ENCODE assay signal across 24 mouse cellular contexts in the genomic region with DNA sequence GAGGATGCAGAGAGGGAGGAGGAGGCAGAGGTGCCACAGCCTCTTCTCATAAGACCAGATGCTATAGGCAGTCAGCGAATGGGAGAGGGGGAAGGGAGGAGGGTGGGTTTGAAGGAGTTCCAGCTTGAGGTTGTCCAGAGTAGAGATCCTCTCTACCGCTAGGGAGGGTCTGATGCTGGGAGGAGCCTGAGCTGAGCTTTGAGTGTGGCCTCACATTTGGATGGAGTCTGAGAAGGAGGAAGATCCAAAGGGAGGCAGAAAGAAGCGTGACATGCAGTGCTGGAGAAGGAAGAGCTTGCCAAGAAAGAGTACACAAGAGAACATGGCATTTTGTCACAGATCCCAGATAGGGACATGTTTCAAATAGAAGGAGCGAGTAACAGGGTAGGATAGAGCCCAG. TPM values are rescaled to one million over a fixed set of nuclear protein-coding genes. Genes with fewer than 3 reads are reported as not detected.
A peak's percentile ranks its signal among the peaks of the same experiment; 100 is the strongest.
DNase-seq lines count a peak whose midpoint lies in the region; ATAC-seq and TF ChIP-seq lines count a peak whose summit lies in the region.
"Had no signal": no experiment of that assay in that cellular context is flagged by ENCODE, and none has a peak within 500 bp of the region (broad histone marks: within the 10 kb centered on the region; RNA-seq: fewer than 3 reads in every experiment).

No protein-coding gene starts in this region.

- DNase-seq in frontal cortex, postnatal 25 days (ENCODE audit: low spot score in 2 of 2): no peak
- DNase-seq in left cerebral cortex, adult 2 months (ENCODE audit: extremely low spot score in 1 of 2, low spot score in 2 of 2): no peak
- DNase-seq in left cerebral cortex, postnatal 36 days (ENCODE audit: low spot score in 2 of 2): no peak
- DNase-seq in ZHBTc4 (ENCODE audit: low read depth, low spot score): peak; percentile 22
- DNase-seq in brain, adult 2 months (ENCODE audit: low read depth, low spot score): peak; percentile 68
- DNase-seq: adrenal gland, adult 2 months; adrenal gland, postnatal 10 days; adrenal gland, postnatal 25 days; cerebellum, adult 11-12 months; cerebellum, adult 2 months; cerebellum, adult 9-10 months; cerebellum, postnatal 10 days; cerebellum, postnatal 25 days; forebrain, postnatal 0 days had no signal

- no peak overlapping the region for H3K4me3 ChIP-seq in left cerebral cortex, adult 2 months
- H3K4me3 ChIP-seq: embryonic facial prominence, embryonic 10.5 days; embryonic facial prominence, embryonic 12.5 days had no signal

- peak; percentile 35 for ATAC-seq in frontal cortex, adult (ENCODE audit: low TSS enrichment)
- ATAC-seq in CD4-positive, CD25-positive, alpha-beta regulatory T cell, adult 4 months: no peak
- ATAC-seq: forebrain, embryonic 14.5 days; forebrain, postnatal 0 days; Patski had no signal

- TF ChIP-seq CTCF in left cerebral cortex, adult 2 months (IDR thresholded peaks at IDR 0.05): no peak

- H3K27ac ChIP-seq in left cerebral cortex, adult 2 months: peak overlapping the region; percentile 53
- H3K27ac ChIP-seq: embryonic facial prominence, embryonic 10.5 days; embryonic facial prominence, embryonic 12.5 days had no signal

- intact Hi-C loops in left cerebral cortex, adult 2 months (cut with DNase I): loop anchor here (1.0 kb wide), 1 partner anchor 8 kb away; no protein-coding TSS in a partner anchor
- intact Hi-C loops in left cerebral cortex, postnatal 36 days (cut with DNase I): no loop called here

RNA-seq across cellular contexts. Expression of a gene that starts 11.1 kb away (rescaled TPM):
- 100 to 1,000 TPM; 132 to 133 TPM for total RNA-seq in left cerebral cortex, adult 2 months (2021)
- total RNA-seq in left cerebral cortex, postnatal 36 days (2021): 100 to 1,000 TPM; 120 to 121 TPM
- polyA plus RNA-seq in CD4-positive, CD25-positive, alpha-beta regulatory T cell, adult 4 months (2017; shearing (Covaris generic)): under 1 TPM; 0.15 to 0.35 TPM
- polyA plus RNA-seq: G1E had no signal

RNA-seq across cellular contexts. Expression of a gene that starts 15.2 kb away (rescaled TPM):
- total RNA-seq in left cerebral cortex, adult 2 months (2021): 1 to 10 TPM; 1.1 to 1.3 TPM
- total RNA-seq in left cerebral cortex, postnatal 36 days (2021): 1 to 10 TPM; 1.3 to 1.9 TPM
- polyA plus RNA-seq in CD4-positive, CD25-positive, alpha-beta regulatory T cell, adult 4 months (2017; shearing (Covaris generic)): not detected
- total RNA-seq: adrenal gland, adult 2 months; adrenal gland, postnatal 10 days; adrenal gland, postnatal 25 days; adrenal gland, postnatal 4 days; CH12.LX; G1E had no signal
- polyA plus RNA-seq: adrenal gland, adult 2 months; C2C12; G1E; Patski had no signal

RNA-seq across cellular contexts. Expression of a gene that starts 17.1 kb away (rescaled TPM):
- total RNA-seq in left cerebral cortex, adult 2 months (2021): 1 to 10 TPM; 2.3 to 2.4 TPM
- 1 to 10 TPM; 1.7 to 2.7 TPM for total RNA-seq in left cerebral cortex, postnatal 36 days (2021)
- 10 to 100 TPM; 33.1 to 48.1 TPM for polyA plus RNA-seq in CD4-positive, CD25-positive, alpha-beta regulatory T cell, adult 4 months (2017; shearing (Covaris generic))

RNA-seq across cellular contexts. Expression of a gene that starts 25.3 kb away (rescaled TPM):
- 10 to 100 TPM; 21.5 to 26.3 TPM for total RNA-seq in left cerebral cortex, adult 2 months (2021)
- total RNA-seq in left cerebral cortex, postnatal 36 days (2021): 10 to 100 TPM; 24.7 to 33.0 TPM
- polyA plus RNA-seq in CD4-positive, CD25-positive, alpha-beta regulatory T cell, adult 4 months (2017; shearing (Covaris generic)): 10 to 100 TPM; 27.6 to 39.0 TPM

RNA-seq across cellular contexts. Expression of a gene that starts 31.8 kb away (rescaled TPM):
- total RNA-seq in left cerebral cortex, adult 2 months (2021): 10 to 100 TPM; 27.2 to 29.1 TPM
- total RNA-seq in left cerebral cortex, postnatal 36 days (2021): 10 to 100 TPM; 23.1 to 26.4 TPM
- polyA plus RNA-seq in CD4-positive, CD25-positive, alpha-beta regulatory T cell, adult 4 months (2017; shearing (Covaris generic)): 1 to 10 TPM; 2.4 to 5.1 TPM

Comparison
In these comparisons a context has a peak if more than half of its experiments do, and no peak if none do; other contexts are left out.
1. DNase-seq: peak in ZHBTc4 (single experiment) and brain, adult 2 months (single experiment); none in frontal cortex, postnatal 25 days (0 of 2), left cerebral cortex, adult 2 months (0 of 2) and left cerebral cortex, postnatal 36 days (0 of 2).